Mouse (Mus musculus): Measurements from ENCODE around the gene Tom1l2. TPM values are rescaled to one million over a fixed set of nuclear protein-coding genes. Genes with fewer than 3 reads are reported as not detected.

Tom1l2 gene
- polyA plus RNA-seq, 1 experiment from 2014 or later: 12.6 TPM

DNA sequence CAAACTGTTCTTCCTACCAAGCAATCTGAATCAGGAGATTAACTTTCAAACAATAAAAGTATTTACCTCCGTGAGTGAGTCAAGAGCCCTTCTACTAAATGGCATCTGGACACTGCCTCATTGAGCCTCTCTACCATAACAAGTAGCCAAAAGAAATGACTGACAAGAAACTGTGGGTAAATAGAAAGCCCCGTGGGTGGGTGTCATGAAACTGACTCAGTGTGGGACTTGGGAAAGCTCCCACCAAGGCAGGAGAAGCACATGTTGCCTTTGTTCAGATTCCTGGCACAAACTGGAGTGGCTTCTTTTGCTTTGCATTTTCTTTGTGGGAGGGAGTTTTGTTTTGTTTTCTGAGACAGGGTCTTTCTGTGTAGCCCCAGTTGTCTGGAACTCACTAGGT lies 16.9 kb downstream of the Tom1l2 start:
- DNase-seq (ENCODE audit: low spot score): no peak
- ATAC-seq (replicated peaks; ENCODE audit: low FRiP score): no peak
- WGBS: 91% methylated on average over 2 of the region's 2 CpGs
- H3K9ac ChIP-seq (ENCODE audit: low read depth, low read length): no peak overlapping the region
- H3K4me1 ChIP-seq (replicated peaks; ENCODE audit: control insufficient read depth, insufficient read depth, low read length): no peaks in the 10 kb centered on the region
- H3K27me3 ChIP-seq (replicated peaks; ENCODE audit: control insufficient read depth, insufficient read depth, low read length): no peaks in the 10 kb centered on the region
- no peak overlapping the region for H3K4me2 ChIP-seq
- H3K36me3 ChIP-seq (ENCODE audit: control insufficient read depth, insufficient read depth, low read length): no peaks in the 10 kb centered on the region
- H3K4me3 ChIP-seq (ENCODE audit: low read depth, low read length): no peak overlapping the region
- H3K9me3 ChIP-seq (ENCODE audit: control insufficient read depth, low read length): no peaks in the 10 kb centered on the region
- no peak overlapping the region for H3K27ac ChIP-seq (ENCODE audit: low read depth, low read length)

DNA sequence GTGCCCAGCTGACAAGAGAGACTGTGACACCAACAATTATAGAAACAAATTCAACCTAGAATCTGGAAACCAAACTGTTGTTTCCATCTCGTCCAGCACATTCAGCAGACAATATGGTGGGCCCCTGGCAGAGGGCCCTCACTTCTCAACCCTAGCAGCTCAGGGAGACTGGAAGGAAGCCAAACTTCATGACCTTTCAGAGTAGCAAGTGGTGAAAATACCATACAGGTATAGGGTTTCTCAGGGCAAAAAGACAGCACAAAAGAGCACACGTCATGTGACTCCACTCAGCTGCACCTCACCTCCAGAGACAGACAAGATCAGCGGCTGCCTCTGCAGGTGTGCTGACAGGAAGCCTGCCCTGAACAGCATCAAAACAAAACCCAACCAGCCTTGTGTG lies 18.6 kb downstream of the Tom1l2 start:
- ATAC-seq (replicated peaks; ENCODE audit: low FRiP score) (no peak), DNase-seq (ENCODE audit: low spot score) (no peak)
- Histone ChIP-seq H3K9ac (ENCODE audit: low read depth, low read length) (no peak overlapping the region), H3K4me1 (replicated peaks; ENCODE audit: control insufficient read depth, insufficient read depth, low read length) (no peaks in the 10 kb centered on the region), H3K4me3 (ENCODE audit: low read depth, low read length) (no peak overlapping the region), H3K27ac (ENCODE audit: low read depth, low read length) (no peak overlapping the region), H3K27me3 (replicated peaks; ENCODE audit: control insufficient read depth, insufficient read depth, low read length) (no peaks in the 10 kb centered on the region), H3K4me2 (no peak overlapping the region), H3K9me3 (ENCODE audit: control insufficient read depth, low read length) (no peaks in the 10 kb centered on the region), H3K36me3 (ENCODE audit: control insufficient read depth, insufficient read depth, low read length) (no peaks in the 10 kb centered on the region)
- 89% methylated on average over 3 of the region's 3 CpGs for WGBS

DNA sequence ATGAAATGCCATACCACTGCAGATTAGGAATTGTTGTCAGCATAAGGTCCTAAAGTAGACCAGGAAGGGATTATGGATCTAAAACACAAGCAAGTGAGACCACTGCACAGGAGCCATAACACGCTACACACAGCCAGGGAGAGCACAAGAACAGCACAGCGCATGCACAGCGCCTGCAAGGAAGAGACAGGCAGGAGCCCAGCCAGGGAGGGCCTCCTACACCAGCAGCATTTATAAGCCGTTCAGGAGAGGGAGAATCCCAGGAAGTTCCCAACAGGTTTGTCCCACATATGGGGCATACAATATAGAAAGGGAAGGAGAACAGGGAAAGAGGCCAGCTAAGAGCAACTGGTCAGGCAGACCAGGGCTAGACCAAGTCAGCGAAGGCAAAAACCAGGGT lies 19.2 kb downstream of the Tom1l2 start:
- Histone ChIP-seq H3K9me3 (ENCODE audit: control insufficient read depth, low read length) (no peaks in the 10 kb centered on the region), H3K4me3 (ENCODE audit: low read depth, low read length) (no peak overlapping the region), H3K4me2 (no peak overlapping the region), H3K4me1 (replicated peaks; ENCODE audit: control insufficient read depth, insufficient read depth, low read length) (no peaks in the 10 kb centered on the region), H3K27me3 (replicated peaks; ENCODE audit: control insufficient read depth, insufficient read depth, low read length) (no peaks in the 10 kb centered on the region), H3K36me3 (ENCODE audit: control insufficient read depth, insufficient read depth, low read length) (no peaks in the 10 kb centered on the region), H3K9ac (ENCODE audit: low read depth, low read length) (no peak overlapping the region), H3K27ac (ENCODE audit: low read depth, low read length) (no peak overlapping the region)
- ATAC-seq (replicated peaks; ENCODE audit: low FRiP score) (no peak), DNase-seq (ENCODE audit: low spot score) (no peak)
- WGBS: 86% methylated on average over 5 of the region's 5 CpGs

DNA sequence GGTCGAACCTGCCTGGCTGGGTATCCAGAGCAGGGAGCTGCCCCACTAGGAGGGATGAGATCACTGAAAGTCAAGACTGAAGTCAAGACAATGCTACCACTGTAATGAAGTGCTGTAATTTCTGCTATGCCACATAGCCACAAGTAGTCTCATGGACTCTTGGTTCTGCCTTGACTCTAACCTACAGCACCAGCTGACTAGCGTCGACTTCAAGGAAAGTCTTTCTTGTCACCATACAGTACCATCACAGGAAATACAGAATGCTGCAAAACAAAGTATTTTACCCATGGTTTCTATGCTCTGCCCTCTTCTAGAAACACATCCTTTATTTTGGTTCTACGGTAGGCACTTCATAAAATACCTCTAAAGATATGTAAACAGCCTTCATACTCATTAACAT lies 22.2 kb downstream of the Tom1l2 start:
- DNase-seq (ENCODE audit: low spot score) (no peak), ATAC-seq (replicated peaks; ENCODE audit: low FRiP score) (no peak)
- Histone ChIP-seq H3K9ac (ENCODE audit: low read depth, low read length) (no peak overlapping the region), H3K27ac (ENCODE audit: low read depth, low read length) (no peak overlapping the region), H3K4me3 (ENCODE audit: low read depth, low read length) (no peak overlapping the region), H3K36me3 (ENCODE audit: control insufficient read depth, insufficient read depth, low read length) (no peaks in the 10 kb centered on the region), H3K4me1 (replicated peaks; ENCODE audit: control insufficient read depth, insufficient read depth, low read length) (no peaks in the 10 kb centered on the region), H3K9me3 (ENCODE audit: control insufficient read depth, low read length) (no peaks in the 10 kb centered on the region), H3K27me3 (replicated peaks; ENCODE audit: control insufficient read depth, insufficient read depth, low read length) (no peaks in the 10 kb centered on the region), H3K4me2 (no peak overlapping the region)
- 83% methylated on average over 4 of the region's 4 CpGs for WGBS

DNA sequence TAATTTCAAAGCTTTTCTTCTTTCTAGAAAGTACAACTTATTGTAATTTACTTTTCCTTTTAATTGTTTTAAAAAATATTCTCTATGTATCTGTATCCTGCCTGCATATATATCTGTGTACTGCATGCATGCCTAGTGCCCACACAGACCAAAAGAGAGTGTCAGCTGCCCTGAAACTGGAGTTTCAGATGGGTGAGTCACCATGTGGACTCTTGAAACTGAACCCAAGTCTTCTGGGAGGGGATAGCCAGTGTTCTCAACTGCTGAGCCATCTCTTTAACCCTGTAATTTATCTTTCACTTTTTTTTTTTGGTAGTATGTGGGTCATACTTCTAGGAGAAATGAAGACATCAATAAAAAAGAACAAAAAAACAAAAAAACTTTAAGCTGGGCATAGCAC lies 29.0 kb downstream of the Tom1l2 start:
- Histone ChIP-seq H3K9ac (ENCODE audit: low read depth, low read length) (no peak overlapping the region), H3K27ac (ENCODE audit: low read depth, low read length) (no peak overlapping the region), H3K4me3 (ENCODE audit: low read depth, low read length) (no peak overlapping the region), H3K36me3 (ENCODE audit: control insufficient read depth, insufficient read depth, low read length) (no peaks in the 10 kb centered on the region), H3K27me3 (replicated peaks; ENCODE audit: control insufficient read depth, insufficient read depth, low read length) (no peaks in the 10 kb centered on the region), H3K4me2 (no peak overlapping the region), H3K4me1 (replicated peaks; ENCODE audit: control insufficient read depth, insufficient read depth, low read length) (peaks cover 1% of the 10 kb centered on the region; the same call in 1 of the 2 replicates), H3K9me3 (ENCODE audit: control insufficient read depth, low read length) (no peaks in the 10 kb centered on the region)
- DNase-seq (ENCODE audit: low spot score) (no peak), ATAC-seq (replicated peaks; ENCODE audit: low FRiP score) (no peak)

DNA sequence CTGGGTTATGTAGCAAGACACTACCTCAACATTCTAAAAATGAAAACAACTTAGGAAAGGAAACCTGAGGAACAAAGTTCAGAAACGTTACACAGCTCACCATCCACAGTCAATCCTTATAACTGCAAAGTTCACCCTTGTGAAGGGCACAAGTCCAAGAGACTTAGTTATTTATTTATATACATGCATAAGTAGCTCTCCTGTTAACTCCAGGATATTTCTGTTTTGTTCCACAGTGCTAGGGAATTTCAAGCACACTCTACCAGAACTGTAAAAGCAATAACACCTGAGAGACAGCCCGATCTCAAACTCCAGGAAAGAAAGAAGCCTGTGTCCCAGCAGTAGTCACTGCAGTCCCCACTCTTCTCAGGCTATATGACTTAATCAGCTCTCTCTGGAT lies 31.3 kb downstream of the Tom1l2 start:
- Histone ChIP-seq H3K36me3 (ENCODE audit: control insufficient read depth, insufficient read depth, low read length) (no peaks in the 10 kb centered on the region), H3K9ac (ENCODE audit: low read depth, low read length) (no peak overlapping the region), H3K27ac (ENCODE audit: low read depth, low read length) (no peak overlapping the region)

DNA sequence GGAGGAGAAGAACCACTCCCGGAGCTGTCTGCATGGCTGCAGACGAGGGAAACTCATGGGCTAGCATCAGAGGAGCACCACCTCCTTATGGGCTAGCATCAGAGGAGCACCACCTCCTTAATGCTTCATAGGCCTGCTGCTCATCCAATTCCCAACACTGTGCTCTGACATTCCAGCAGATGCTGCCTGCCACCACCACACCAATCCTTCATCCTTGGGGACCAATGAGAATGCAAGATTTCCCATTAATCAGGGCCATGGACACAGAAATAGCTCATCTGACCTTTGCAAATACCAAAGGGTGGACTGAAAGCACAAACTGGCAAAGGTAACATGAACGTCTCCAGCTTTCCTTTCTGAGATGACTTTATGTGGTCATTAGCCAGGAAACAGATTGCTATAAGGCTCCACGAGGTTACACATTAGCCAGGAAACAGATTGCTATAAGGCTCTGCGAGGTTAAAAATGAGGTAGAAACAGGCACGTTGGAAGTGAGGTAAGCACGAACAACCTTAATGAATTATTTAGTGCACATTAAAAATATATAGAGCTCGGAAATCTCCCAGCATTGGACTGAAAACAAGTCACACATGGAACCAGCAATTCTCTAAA lies 32.2 kb downstream of the Tom1l2 start:
- Histone ChIP-seq H3K9ac (ENCODE audit: low read depth, low read length) (no peak overlapping the region), H3K4me2 (no peak overlapping the region), H3K27me3 (replicated peaks; ENCODE audit: control insufficient read depth, insufficient read depth, low read length) (no peaks in the 10 kb centered on the region), H3K36me3 (ENCODE audit: control insufficient read depth, insufficient read depth, low read length) (no peaks in the 10 kb centered on the region), H3K27ac (ENCODE audit: low read depth, low read length) (no peak overlapping the region), H3K4me3 (ENCODE audit: low read depth, low read length) (no peak overlapping the region), H3K4me1 (replicated peaks; ENCODE audit: control insufficient read depth, insufficient read depth, low read length) (peaks cover 4% of the 10 kb centered on the region; the same call in 1 of the 2 replicates), H3K9me3 (ENCODE audit: control insufficient read depth, low read length) (no peaks in the 10 kb centered on the region)
- no peak for ATAC-seq (replicated peaks; ENCODE audit: low FRiP score)
- DNase-seq (ENCODE audit: low spot score): no peak
- WGBS: 62% methylated on average over 8 of the region's 8 CpGs

More for the DNA sequence above, 31.3 kb downstream of the Tom1l2 start:
- 78% methylated on average over 2 of the region's 2 CpGs for WGBS
- H3K4me2 ChIP-seq: no peak overlapping the region
- no peak for ATAC-seq (replicated peaks; ENCODE audit: low FRiP score)
- no peak for DNase-seq (ENCODE audit: low spot score)
- H3K27me3 ChIP-seq (replicated peaks; ENCODE audit: control insufficient read depth, insufficient read depth, low read length): no peaks in the 10 kb centered on the region
- peaks cover 4% of the 10 kb centered on the region; the same call in 1 of the 2 replicates for H3K4me1 ChIP-seq (replicated peaks; ENCODE audit: control insufficient read depth, insufficient read depth, low read length)
- no peak overlapping the region for H3K4me3 ChIP-seq (ENCODE audit: low read depth, low read length)
- H3K9me3 ChIP-seq (ENCODE audit: control insufficient read depth, low read length): no peaks in the 10 kb centered on the region

DNA sequence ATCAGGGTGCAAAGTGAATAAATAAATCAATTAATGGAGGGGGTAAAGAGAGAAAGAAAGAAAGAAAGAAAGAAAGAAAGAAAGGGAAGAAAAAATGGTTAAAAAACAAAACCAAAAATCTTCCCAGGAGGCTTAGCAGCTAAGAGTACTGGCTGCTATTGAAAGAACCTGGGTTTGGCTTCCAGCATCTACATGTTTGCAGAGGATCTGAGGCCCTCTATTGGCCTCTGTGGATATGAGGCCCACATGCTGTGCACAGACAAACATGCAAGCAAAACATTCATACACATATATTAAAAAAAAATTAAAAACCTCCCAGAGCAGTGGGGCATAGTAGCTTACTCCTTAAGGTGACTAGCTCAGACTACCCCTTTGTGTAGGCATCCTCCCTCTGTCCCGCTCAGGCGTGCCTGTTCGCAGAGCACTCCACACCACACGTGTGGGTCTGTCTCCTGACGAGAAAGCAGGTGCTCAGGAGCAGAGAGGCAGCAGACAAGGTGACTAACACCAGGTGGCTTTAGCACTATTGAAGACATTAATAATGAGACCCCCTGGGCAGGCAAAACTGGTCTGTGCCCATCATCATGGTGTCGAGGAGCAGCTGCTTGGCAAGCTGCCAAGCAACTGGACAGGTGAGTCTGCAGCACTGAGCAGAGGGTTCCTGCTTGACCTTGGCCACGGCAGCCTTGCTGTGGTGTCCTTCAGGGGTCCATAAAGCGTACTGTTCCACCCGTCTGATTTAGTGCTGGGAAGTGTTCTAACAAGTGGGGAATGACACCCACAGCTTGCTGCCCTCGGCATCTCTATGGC lies 33.2 kb downstream of the Tom1l2 start:
- no peak; the same call in 1 of the 2 replicates for ATAC-seq (replicated peaks; ENCODE audit: low FRiP score)
- no peak for DNase-seq (ENCODE audit: low spot score)
- Histone ChIP-seq H3K4me3 (ENCODE audit: low read depth, low read length) (no peak overlapping the region), H3K4me2 (no peak overlapping the region), H3K9ac (ENCODE audit: low read depth, low read length) (no peak overlapping the region), H3K27ac (ENCODE audit: low read depth, low read length) (no peak overlapping the region), H3K4me1 (replicated peaks; ENCODE audit: control insufficient read depth, insufficient read depth, low read length) (peaks cover 4% of the 10 kb centered on the region; the same call in 1 of the 2 replicates), H3K27me3 (replicated peaks; ENCODE audit: control insufficient read depth, insufficient read depth, low read length) (no peaks in the 10 kb centered on the region), H3K9me3 (ENCODE audit: control insufficient read depth, low read length) (no peaks in the 10 kb centered on the region), H3K36me3 (ENCODE audit: control insufficient read depth, insufficient read depth, low read length) (no peaks in the 10 kb centered on the region)
- 79% methylated on average over 10 of the region's 10 CpGs for WGBS

DNA sequence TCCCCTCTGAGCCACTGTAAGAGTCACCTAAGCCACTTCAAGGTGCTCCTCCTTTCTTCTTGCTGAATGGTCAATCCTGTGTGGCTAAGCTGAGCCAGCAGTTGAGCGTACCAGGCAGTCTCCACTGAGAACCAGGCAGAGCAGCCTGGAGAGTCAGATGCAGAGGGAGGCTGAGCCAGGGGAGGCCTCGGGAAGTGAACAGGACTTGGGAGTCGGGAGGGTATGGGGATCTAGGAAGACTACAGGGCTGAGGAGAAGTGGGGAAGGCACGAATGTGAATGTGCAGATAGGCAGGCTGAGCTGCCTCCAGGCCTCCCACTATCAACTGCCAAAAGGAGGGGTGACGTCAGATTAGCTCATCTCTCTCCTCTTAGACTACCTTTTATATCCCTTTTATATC lies 34.0 kb downstream of the Tom1l2 start:
- Histone ChIP-seq H3K9me3 (ENCODE audit: control insufficient read depth, low read length) (no peaks in the 10 kb centered on the region), H3K4me3 (ENCODE audit: low read depth, low read length) (no peak overlapping the region), H3K27me3 (replicated peaks; ENCODE audit: control insufficient read depth, insufficient read depth, low read length) (no peaks in the 10 kb centered on the region), H3K4me2 (no peak overlapping the region), H3K9ac (ENCODE audit: low read depth, low read length) (0 out of 2 replicates have a peak overlapping the region, but pooled peaks have one; percentile 8), H3K27ac (ENCODE audit: low read depth, low read length) (no peak overlapping the region; the same call in 1 of the 2 replicates), H3K36me3 (ENCODE audit: control insufficient read depth, insufficient read depth, low read length) (no peaks in the 10 kb centered on the region), H3K4me1 (replicated peaks; ENCODE audit: control insufficient read depth, insufficient read depth, low read length) (peaks cover 4% of the 10 kb centered on the region; the same call in 1 of the 2 replicates)
- no peak for DNase-seq (ENCODE audit: low spot score)
- 39% methylated on average over 5 of the region's 5 CpGs for WGBS
- ATAC-seq (replicated peaks; ENCODE audit: low FRiP score): peak; percentile 83

Measured in liver, embryonic 11.5 days (tissue).